Mouse (Mus musculus) liver, embryonic 14.5 days (tissue): ENCODE results near the gene Prss28. TPM values are rescaled to one million over a fixed set of nuclear protein-coding genes. Genes with fewer than 3 reads are reported as not detected.

Source experiments
- ATAC-seq: fragments of 200-750 bp; cut with Nextera tagmentation; 2 replicates; pipeline ENCODE4 v1.8.0; 2017; ENCODE audit warnings: moderate number of reproducible peaks, mild to moderate bottlenecking, moderate library complexity; ENCODE audit not compliant: insufficient read depth
- DNase-seq, 3 experiments: peaks; one replicate each; pipeline ENCODE4 v3.0.0-alpha.2; 2012 to 2013; ENCODE audit warnings: low read depth in 3 of 3, low spot score in 3 of 3
- H3K27ac ChIP-seq: fragments of 300-500 bp; sonication (generic); 2 replicates; pipeline ENCODE4 v1.5.1; 2014; ENCODE audit warnings: moderate library complexity, mild to moderate bottlenecking, control low read depth, inconsistent platforms
- H3K27me3 ChIP-seq: fragments of 300-500 bp; sonication (generic); 2 replicates; pipeline ENCODE4 v1.6.1; 2014; ENCODE audit warnings: mild to moderate bottlenecking, low read length, moderate library complexity; ENCODE audit not compliant: control insufficient read depth, insufficient read depth
- H3K36me3 ChIP-seq: fragments of 300-500 bp; sonication (generic); replicated peaks from 2 replicates; pipeline ENCODE4 v1.6.1; 2014; ENCODE audit warnings: low read depth; ENCODE audit not compliant: control insufficient read depth, insufficient read depth
- H3K4me1 ChIP-seq, 2 experiments: fragments of 200-500 bp in 1 of 2; fragments of 300-500 bp in 1 of 2; sonication (generic) in 1 of 2; replicated peaks; 2 replicates each; pipeline ENCODE4 v1.6.1; 2012 to 2014; ENCODE audit warnings: antibody characterized with exemption in 1 of 2, inconsistent platforms in 1 of 2, low read length in 1 of 2; ENCODE audit not compliant: control insufficient read depth in 2 of 2, insufficient read depth in 2 of 2
- H3K4me2 ChIP-seq: fragments of 300-500 bp; sonication (generic); 2 replicates; pipeline ENCODE4 v1.6.1; 2014; ENCODE audit warnings: low read depth, mild to moderate bottlenecking, control low read depth, moderate library complexity
- H3K4me3 ChIP-seq, 2 experiments: fragments of 200-500 bp in 1 of 2; fragments of 300-500 bp in 1 of 2; sonication (generic) in 1 of 2; 2 replicates each; pipeline ENCODE4 v1.5.1; 2012 to 2014; ENCODE audit warnings: low read depth in 2 of 2, low read length in 2 of 2, mild to moderate bottlenecking in 2 of 2, control low read depth in 1 of 2, inconsistent platforms in 1 of 2, moderate library complexity in 1 of 2; ENCODE audit not compliant: insufficient read depth in 1 of 2
- H3K9ac ChIP-seq: fragments of 300-500 bp; sonication (generic); replicated peaks from 2 replicates; pipeline ENCODE4 v1.6.1; 2014; ENCODE audit warnings: mild to moderate bottlenecking, control low read depth, moderate library complexity
- H3K9me3 ChIP-seq: fragments of 300-500 bp; sonication (generic); 2 replicates; pipeline ENCODE4 v1.6.1; 2016; ENCODE audit warnings: low read length, mixed read lengths; ENCODE audit not compliant: control insufficient read depth
- CTCF ChIP-seq: IDR thresholded peaks from 2 replicates; pipeline ENCODE4 v1.5.1; 2016; ENCODE audit warnings: antibody characterized with exemption, low read depth, control low read depth
- EP300 ChIP-seq: IDR thresholded peaks from 2 replicates; pipeline ENCODE4 v1.6.1; 2016; ENCODE audit warnings: antibody characterized with exemption, low read depth
- WGBS: fragments of 180-500 bp; shearing (Covaris S2); extraction: QIAGEN DNeasy Blood & Tissue Kit; methylation state at CpG from one replicate; pipeline ENCODE4 v1.1.7; 2014; ENCODE audit not compliant: insufficient replicate concordance; 5-methylcytosine and 5-hydroxymethylcytosine counted together
- polyA plus RNA-seq, 2 experiments: library from polyadenylated mRNA; depleted of rRNA in 1 of 2; stranded (reverse) in 1 of 2; unstranded in 1 of 2; fragments of >200 nt; fragmentation: Nextera tagmentation in 1 of 2; extraction: Ambion mirVana in 1 of 2; gene quantifications; 2 replicates each; pipeline versions ENCODE4 v1.2.1 to v1.2.3; 2012 to 2014

Prss28 gene
- polyA plus RNA-seq, 2 experiments = not detected

GRCm38 (mm10) chr17:25338218-25338617, 29.8 kb downstream of the Prss28 start:
- no peaks in the 10 kb centered on the region for H3K9me3 ChIP-seq
- TF ChIP-seq EP300 (no peak), CTCF (no peak)
- WGBS = 58% methylated on average over 4 of the region's 4 CpGs
- DNase-seq (peak in 1 of 3 experiments; percentile 11), ATAC-seq (no peak; the same call in 1 of the 2 replicates)
- H3K4me1 ChIP-seq = peaks cover 0 to 6% of the 10 kb centered on the region in 2 experiments; a peak in 1 of 4 replicates
- H3K27ac ChIP-seq = no peak overlapping the region
- no peaks in the 10 kb centered on the region for H3K36me3 ChIP-seq
- H3K27me3 ChIP-seq = no peaks in the 10 kb centered on the region
- H3K9ac ChIP-seq = no peak overlapping the region
- no peak overlapping the region for H3K4me2 ChIP-seq
- H3K4me3 ChIP-seq = no peak overlapping the region

- Histone ChIP-seq H3K27me3 (no peaks in the 10 kb centered on the region), H3K9ac (no peak overlapping the region), H3K36me3 (no peaks in the 10 kb centered on the region), H3K4me1 (peaks cover 0 to 6% of the 10 kb centered on the region in 2 experiments; a peak in 1 of 4 replicates), H3K4me3 (no peak overlapping the region), H3K4me2 (no peak overlapping the region), H3K27ac (no peak overlapping the region), H3K9me3 (no peaks in the 10 kb centered on the region)
- TF ChIP-seq CTCF (no peak), EP300 (no peak)
- DNase-seq (no peak), ATAC-seq (no peak)
- WGBS = 55% methylated on average over 6 of the region's 6 CpGs
Observed at GRCm38 (mm10) chr17:25340003-25340402, 31.6 kb downstream of the Prss28 start.

GRCm38 (mm10) chr17:25341490-25341889, 33.0 kb downstream of the Prss28 start:
- TF ChIP-seq EP300 = no peak
- TF ChIP-seq CTCF = no peak
- DNase-seq (peak in 1 of 3 experiments; percentile 16), ATAC-seq (peak; percentile 64)
- Histone ChIP-seq H3K9ac (no peak overlapping the region), H3K36me3 (no peaks in the 10 kb centered on the region), H3K4me3 (no peak overlapping the region), H3K27me3 (no peaks in the 10 kb centered on the region), H3K4me1 (peaks cover 0 to 6% of the 10 kb centered on the region in 2 experiments; a peak in 1 of 4 replicates), H3K4me2 (no peak overlapping the region), H3K27ac (no peak overlapping the region), H3K9me3 (no peaks in the 10 kb centered on the region)
- 36% methylated on average over 3 of the region's 3 CpGs for WGBS

- no peaks in the 10 kb centered on the region for H3K36me3 ChIP-seq
- H3K9me3 ChIP-seq = no peaks in the 10 kb centered on the region
- no peak within 1 kb of the TSS for H3K4me2 ChIP-seq
- ATAC-seq (no peak), DNase-seq (no peak)
- no peak within 1 kb of the TSS for H3K9ac ChIP-seq
- TF ChIP-seq CTCF (no peak), EP300 (no peak)
- 73% methylated on average over 4 of the region's 4 CpGs for WGBS
- peaks cover 0 to 3% of the 10 kb centered on the region in 2 experiments; a peak in 1 of 4 replicates for H3K4me1 ChIP-seq
- H3K4me3 ChIP-seq = no peak within 1 kb of the TSS
- H3K27me3 ChIP-seq = no peaks in the 10 kb centered on the region
- no peak within 1 kb of the TSS for H3K27ac ChIP-seq
Observed at GRCm38 (mm10) chr17:25345462-25345861, 37.0 kb downstream of the Prss28 start, which contains the start of gene Tpsab1. Gene Tpsab1 (minus strand): TSS chr17:25345562.

- ATAC-seq = no peak
Observed at GRCm38 (mm10) chr17:25361291-25361690, 52.8 kb downstream of the Prss28 start.

More at GRCm38 (mm10) chr17:25361291-25361690, 52.8 kb downstream of the Prss28 start:
- WGBS = 33% methylated on average over 2 of the region's 2 CpGs
- no peak overlapping the region for H3K4me3 ChIP-seq
- H3K9ac ChIP-seq = no peak overlapping the region
- H3K4me2 ChIP-seq = no peak overlapping the region
- no peaks in the 10 kb centered on the region for H3K4me1 ChIP-seq
- DNase-seq = no peak
- no peaks in the 10 kb centered on the region for H3K9me3 ChIP-seq
- no peaks in the 10 kb centered on the region for H3K36me3 ChIP-seq
- H3K27ac ChIP-seq = no peak overlapping the region
- H3K27me3 ChIP-seq = no peaks in the 10 kb centered on the region
- TF ChIP-seq CTCF = no peak
- no peak for TF ChIP-seq EP300

Other genes starting within 250 kb of the Prss28 start
- gene Tmem204, start 225.1 kb upstream of the Prss28 start, polyA plus RNA-seq (2012; rRNA removed) = 3.0 and 3.1 TPM in 2 replicates
- gene Tmem204, start 225.1 kb upstream of the Prss28 start, polyA plus RNA-seq (2014; fragmentation: Nextera tagmentation; extraction: Ambion mirVana) = 4.3 TPM in 2 replicates
- gene Telo2, start 192.7 kb upstream of the Prss28 start, polyA plus RNA-seq (2012; rRNA removed) = 8.0 and 8.7 TPM in 2 replicates
- 11.0 and 12.1 TPM in 2 replicates for gene Telo2, start 192.7 kb upstream of the Prss28 start, polyA plus RNA-seq (2014; fragmentation: Nextera tagmentation; extraction: Ambion mirVana)
- not detected in 2 replicates for gene Ptx4, start 187.9 kb upstream of the Prss28 start, polyA plus RNA-seq (2012; rRNA removed)
- gene Ptx4, start 187.9 kb upstream of the Prss28 start, polyA plus RNA-seq (2014; fragmentation: Nextera tagmentation; extraction: Ambion mirVana) = not detected in 2 replicates
- gene Clcn7, start 175.3 kb upstream of the Prss28 start, polyA plus RNA-seq (2012; rRNA removed) = 7.1 and 7.9 TPM in 2 replicates
- 8.7 and 8.8 TPM in 2 replicates for gene Clcn7, start 175.3 kb upstream of the Prss28 start, polyA plus RNA-seq (2014; fragmentation: Nextera tagmentation; extraction: Ambion mirVana)
- gene Ccdc154, start 146.2 kb upstream of the Prss28 start, polyA plus RNA-seq (2012; rRNA removed) = not detected in 2 replicates
- 0.05 TPM in 1 of 2 replicates, not detected in the other for gene Ccdc154, start 146.2 kb upstream of the Prss28 start, polyA plus RNA-seq (2014; fragmentation: Nextera tagmentation; extraction: Ambion mirVana)
- not detected in 2 replicates for gene Gm38655, start 133.2 kb upstream of the Prss28 start, polyA plus RNA-seq (2012; rRNA removed)
- gene Gm38655, start 133.2 kb upstream of the Prss28 start, polyA plus RNA-seq (2014; fragmentation: Nextera tagmentation; extraction: Ambion mirVana) = not detected in 2 replicates
- gene BC003965, start 124.1 kb upstream of the Prss28 start, polyA plus RNA-seq (2012; rRNA removed) = 9.9 and 13.4 TPM in 2 replicates
- gene BC003965, start 124.1 kb upstream of the Prss28 start, polyA plus RNA-seq (2014; fragmentation: Nextera tagmentation; extraction: Ambion mirVana) = 16.8 and 17.4 TPM in 2 replicates
- gene Unkl, start 120.2 kb upstream of the Prss28 start, polyA plus RNA-seq (2012; rRNA removed) = 34.8 and 45.6 TPM in 2 replicates
- gene Unkl, start 120.2 kb upstream of the Prss28 start, polyA plus RNA-seq (2014; fragmentation: Nextera tagmentation; extraction: Ambion mirVana) = 5.9 and 9.1 TPM in 2 replicates
- gene Gnptg, start 68.5 kb upstream of the Prss28 start, polyA plus RNA-seq (2012; rRNA removed) = 11.1 and 11.2 TPM in 2 replicates
- 15.6 and 17.0 TPM in 2 replicates for gene Gnptg, start 68.5 kb upstream of the Prss28 start, polyA plus RNA-seq (2014; fragmentation: Nextera tagmentation; extraction: Ambion mirVana)
- 11.1 and 13.0 TPM in 2 replicates for gene Tsr3, start 68.5 kb upstream of the Prss28 start, polyA plus RNA-seq (2012; rRNA removed)
- gene Tsr3, start 68.5 kb upstream of the Prss28 start, polyA plus RNA-seq (2014; fragmentation: Nextera tagmentation; extraction: Ambion mirVana) = 17.4 and 18.5 TPM in 2 replicates
- 0.27 and 0.63 TPM in 2 replicates for gene Baiap3, start 52.3 kb upstream of the Prss28 start, polyA plus RNA-seq (2012; rRNA removed)
- 0.69 TPM in 1 of 2 replicates, not detected in the other for gene Baiap3, start 52.3 kb upstream of the Prss28 start, polyA plus RNA-seq (2014; fragmentation: Nextera tagmentation; extraction: Ambion mirVana)
- 129 and 168 TPM in 2 replicates for gene Ube2i, start 34.0 kb upstream of the Prss28 start, polyA plus RNA-seq (2012; rRNA removed)
- gene Ube2i, start 34.0 kb upstream of the Prss28 start, polyA plus RNA-seq (2014; fragmentation: Nextera tagmentation; extraction: Ambion mirVana) = 244 and 260 TPM in 2 replicates
- 0.89 and 1.8 TPM in 2 replicates for gene Prss34, start 10.3 kb upstream of the Prss28 start, polyA plus RNA-seq (2012; rRNA removed)
- 0.71 and 3.6 TPM in 2 replicates for gene Prss34, start 10.3 kb upstream of the Prss28 start, polyA plus RNA-seq (2014; fragmentation: Nextera tagmentation; extraction: Ambion mirVana)
- gene Prss29, start 10.0 kb downstream of the Prss28 start, polyA plus RNA-seq (2012; rRNA removed) = not detected in 2 replicates
- gene Prss29, start 10.0 kb downstream of the Prss28 start, polyA plus RNA-seq (2014; fragmentation: Nextera tagmentation; extraction: Ambion mirVana) = not detected in 2 replicates
- not detected in 2 replicates for gene Tpsab1, start 36.9 kb downstream of the Prss28 start, polyA plus RNA-seq (2012; rRNA removed)
- not detected in 2 replicates for gene Tpsab1, start 36.9 kb downstream of the Prss28 start, polyA plus RNA-seq (2014; fragmentation: Nextera tagmentation; extraction: Ambion mirVana)
- gene Tpsb2, start 57.7 kb downstream of the Prss28 start, polyA plus RNA-seq (2012; rRNA removed) = 0.11 and 0.12 TPM in 2 replicates
- gene Tpsb2, start 57.7 kb downstream of the Prss28 start, polyA plus RNA-seq (2014; fragmentation: Nextera tagmentation; extraction: Ambion mirVana) = 0.44 TPM in 1 of 2 replicates, not detected in the other
- gene Tpsg1, start 60.6 kb downstream of the Prss28 start, polyA plus RNA-seq (2012; rRNA removed) = 0.51 and 0.93 TPM in 2 replicates
- gene Tpsg1, start 60.6 kb downstream of the Prss28 start, polyA plus RNA-seq (2014; fragmentation: Nextera tagmentation; extraction: Ambion mirVana) = 0.49 and 0.53 TPM in 2 replicates
- 1.2 and 1.3 TPM in 2 replicates for gene Cacna1h, start 125.1 kb downstream of the Prss28 start, polyA plus RNA-seq (2012; rRNA removed)
- gene Cacna1h, start 125.1 kb downstream of the Prss28 start, polyA plus RNA-seq (2014; fragmentation: Nextera tagmentation; extraction: Ambion mirVana) = 0.13 and 0.50 TPM in 2 replicates
- 0.07 TPM in 1 of 2 replicates, not detected in the other for gene Tekt4, start 146.0 kb downstream of the Prss28 start, polyA plus RNA-seq (2012; rRNA removed)
- gene Tekt4, start 146.0 kb downstream of the Prss28 start, polyA plus RNA-seq (2014; fragmentation: Nextera tagmentation; extraction: Ambion mirVana) = 0.13 TPM in 1 of 2 replicates, not detected in the other
- 0.01 TPM in 1 of 2 replicates, not detected in the other for gene Sstr5, start 188.6 kb downstream of the Prss28 start, polyA plus RNA-seq (2012; rRNA removed)
- not detected in 2 replicates for gene Sstr5, start 188.6 kb downstream of the Prss28 start, polyA plus RNA-seq (2014; fragmentation: Nextera tagmentation; extraction: Ambion mirVana)